8 mouse cellular contexts compared by ENCODE assay signal in genomic region chr10:105572829-105573228, GRCm38 (mm10). TPM values are rescaled to one million over a fixed set of nuclear protein-coding genes. Genes with fewer than 3 reads are reported as not detected.
DNase-seq lines count a peak whose midpoint lies in the region; ATAC-seq and TF ChIP-seq lines count a peak whose summit lies in the region.

No protein-coding gene starts in this region.

- no peaks in the 10 kb centered on the region for H3K36me3 ChIP-seq in lung, embryonic 14.5 days (ENCODE audit: insufficient read depth)
- H3K36me3 ChIP-seq in hindbrain, embryonic 12.5 days = no peaks in the 10 kb centered on the region
- no peaks in the 10 kb centered on the region for H3K36me3 ChIP-seq in midbrain, embryonic 12.5 days

- H3K4me2 ChIP-seq in lung, embryonic 14.5 days = peak overlapping the region; percentile 95
- H3K4me2 ChIP-seq in hindbrain, embryonic 12.5 days (replicated peaks) = peak overlapping the region; percentile 76
- H3K4me2 ChIP-seq in midbrain, embryonic 12.5 days (replicated peaks) = peak overlapping the region; percentile 90

- no peak for TF ChIP-seq CTCF in lung, embryonic 14.5 days (IDR thresholded peaks at IDR 0.05; ENCODE audit: low read depth)

- WGBS in lung, embryonic 14.5 days = 2% methylated on average over 16 of the region's 16 CpGs
- 6% methylated on average over 16 of the region's 16 CpGs for WGBS in hindbrain, embryonic 12.5 days
- 2% methylated on average over 16 of the region's 16 CpGs for WGBS in midbrain, embryonic 12.5 days

- DNase-seq in lung, embryonic 14.5 days = no peak
- DNase-seq in lung, postnatal 25 days (ENCODE audit: low spot score) = no peak
- DNase-seq in embryo, embryonic 11 days = peak; percentile 31
- DNase-seq in ovary, postnatal 14 days (ENCODE audit: low spot score) = no peak
- no peak for DNase-seq in cerebellum, adult 8-10 months
- DNase-seq in right cerebral cortex, postnatal 10 days (ENCODE audit: low spot score in 2 of 2) = no peak

- peak overlapping the region; percentile 72 for H3K4me3 ChIP-seq in lung, embryonic 14.5 days (ENCODE audit: low read depth, low read length)
- H3K4me3 ChIP-seq in hindbrain, embryonic 12.5 days = peak overlapping the region; percentile 78
- H3K4me3 ChIP-seq in midbrain, embryonic 12.5 days = peak overlapping the region; percentile 72

- H3K27ac ChIP-seq in lung, embryonic 14.5 days (ENCODE audit: low read depth) = no peak overlapping the region
- no peak overlapping the region for H3K27ac ChIP-seq in hindbrain, embryonic 12.5 days
- no peak overlapping the region for H3K27ac ChIP-seq in midbrain, embryonic 12.5 days (replicated peaks)

- H3K4me1 ChIP-seq in lung, embryonic 14.5 days (ENCODE audit: insufficient read depth) = no peaks in the 10 kb centered on the region
- H3K4me1 ChIP-seq in hindbrain, embryonic 12.5 days = peaks cover 24% of the 10 kb centered on the region
- H3K4me1 ChIP-seq in midbrain, embryonic 12.5 days = peaks cover 15% of the 10 kb centered on the region

- H3K9ac ChIP-seq in lung, embryonic 14.5 days = peak overlapping the region; percentile 71
- H3K9ac ChIP-seq in hindbrain, embryonic 12.5 days = peak overlapping the region; percentile 54; the same call in 1 of the 2 replicates
- H3K9ac ChIP-seq in midbrain, embryonic 12.5 days (replicated peaks) = peak overlapping the region; percentile 41; the same call in 1 of the 2 replicates

- no peaks in the 10 kb centered on the region for H3K27me3 ChIP-seq in lung, embryonic 14.5 days (ENCODE audit: insufficient read depth, low read length)
- H3K27me3 ChIP-seq in hindbrain, embryonic 12.5 days = no peaks in the 10 kb centered on the region; the same call in 1 of the 2 replicates
- peaks cover 14% of the 10 kb centered on the region; the same call in 1 of the 2 replicates for H3K27me3 ChIP-seq in midbrain, embryonic 12.5 days

- H3K9me3 ChIP-seq in lung, embryonic 14.5 days (ENCODE audit: low read depth, low read length) = no peaks in the 10 kb centered on the region
- H3K9me3 ChIP-seq in hindbrain, embryonic 12.5 days (replicated peaks) = no peaks in the 10 kb centered on the region
- H3K9me3 ChIP-seq in midbrain, embryonic 12.5 days = no peaks in the 10 kb centered on the region

- ATAC-seq in lung, embryonic 14.5 days (ENCODE audit: insufficient read depth) = no peak
- no peak for ATAC-seq in hindbrain, embryonic 12.5 days (ENCODE audit: low FRiP score)
- no peak for ATAC-seq in midbrain, embryonic 12.5 days (ENCODE audit: low FRiP score, low read depth)

RNA-seq across cellular contexts. Expression of gene Tmtc2, which starts 1.4 kb away (rescaled TPM):
- polyA plus RNA-seq in lung, embryonic 14.5 days (2014; fragmentation: Nextera tagmentation; extraction: Ambion mirVana) = 6.9 and 7.9 TPM in 2 replicates
- polyA plus RNA-seq in hindbrain, embryonic 12.5 days (2016; fragmentation: Nextera tagmentation; extraction: Ambion mirVana) = 19.6 and 19.9 TPM in 2 replicates
- polyA plus RNA-seq in midbrain, embryonic 12.5 days (2016; fragmentation: Nextera tagmentation; extraction: Ambion mirVana) = 10.9 and 12.2 TPM in 2 replicates
